Mouse (Mus musculus) left cerebral cortex, adult 2 months (tissue): ENCODE data around the gene Olfr691. TPM values are rescaled to one million over a fixed set of nuclear protein-coding genes. Genes with fewer than 3 reads are reported as not detected.
"Not testable (repeated sequence)": the region's sequence is repeated elsewhere in the genome, so short reads cannot be mapped to it uniquely, and the experiment has no call there.

Source experiments
- DNase-seq, 2 experiments: peaks; one replicate each; pipeline ENCODE4 v3.0.0; 2021 to 2022; ENCODE audit warnings: low spot score in 2 of 2, mixed read lengths in 1 of 2; ENCODE audit errors: extremely low spot score in 1 of 2
- H3K27ac ChIP-seq: fragments of 200-600 bp; 2 replicates; pipeline ENCODE4 v1.8.1; 2022
- H3K4me3 ChIP-seq: fragments of 200-600 bp; 2 replicates; pipeline ENCODE4 v1.8.1; 2022
- CTCF ChIP-seq: fragments of 200-600 bp; IDR thresholded peaks from 2 replicates; pipeline ENCODE4 v1.8.1; 2022; ENCODE audit warnings: antibody characterized with exemption, mild to moderate bottlenecking, moderate library complexity
- intact Hi-C: fragments of 180-260 bp; cut with DNase I; formaldehyde crosslinking; loops from one replicate; pipeline ENCODE4 v1.15.1; 2025
- long read RNA-seq, 2 experiments: library from polyadenylated mRNA; stranded (forward); transcript quantifications; one replicate each; pipeline ENCODE4 v2.0.0; 2021; ENCODE audit warnings: borderline mapping rate in 2 of 2
- total RNA-seq, 2 experiments: library from RNA; stranded (reverse); gene quantifications; 2 replicates each; pipeline ENCODE4 v1.2.3; 2021

The Olfr691 gene
- 1 to 10 TPM in 1 of 2 experiments, under 1 TPM in 1; 0.96 to 1.3 TPM for total RNA-seq
- long read RNA-seq, experiment 1, result 0 reads
- long read RNA-seq, experiment 2, result 0 reads

- H3K4me3 ChIP-seq, result no peak within 1 kb of the TSS
- H3K27ac ChIP-seq, result no peak within 1 kb of the TSS
- DNase-seq, result no peak
- intact Hi-C loops, result no loop called here
- no peak for TF ChIP-seq CTCF
Measured at GRCm38 (mm10) chr7:105342170-105342569, at the start of gene Olfr691. Gene Olfr691, minus strand, starts transcription at chr7:105342270.

- H3K4me3 ChIP-seq, result no peak overlapping the region
- TF ChIP-seq CTCF, result no peak
- intact Hi-C loops, result loop anchor here (10.0 kb wide), 1 partner anchor 215 kb away; no protein-coding TSS in a partner anchor
- no peak overlapping the region for H3K27ac ChIP-seq
- no peak for DNase-seq
Measured at GRCm38 (mm10) chr7:105390236-105390635, 48.2 kb upstream of the Olfr691 start.

DNA sequence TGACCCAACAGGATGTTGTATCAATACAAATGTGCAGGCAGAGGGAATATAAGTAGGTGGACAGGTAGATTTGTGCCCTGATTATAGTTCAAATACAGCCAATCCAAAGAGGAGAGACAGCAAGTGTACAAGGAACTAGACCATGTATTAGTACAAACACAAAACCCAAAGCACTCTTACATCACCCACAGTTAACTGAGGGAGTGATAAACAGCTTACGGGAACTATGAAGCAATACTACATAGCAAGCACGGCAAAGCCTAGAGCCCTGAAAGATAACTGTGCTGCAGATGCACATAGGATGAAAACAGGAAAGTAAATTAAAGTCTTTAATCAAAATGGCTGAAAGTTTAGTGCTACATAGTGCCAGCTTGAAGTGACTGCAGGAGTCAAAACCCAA lies 45.6 kb upstream of the Olfr691 start:
- no peak for TF ChIP-seq CTCF
- intact Hi-C loops, result no loop called here
- Histone ChIP-seq H3K4me3 (no peak overlapping the region), H3K27ac (no peak overlapping the region)
- no peak for DNase-seq

DNA sequence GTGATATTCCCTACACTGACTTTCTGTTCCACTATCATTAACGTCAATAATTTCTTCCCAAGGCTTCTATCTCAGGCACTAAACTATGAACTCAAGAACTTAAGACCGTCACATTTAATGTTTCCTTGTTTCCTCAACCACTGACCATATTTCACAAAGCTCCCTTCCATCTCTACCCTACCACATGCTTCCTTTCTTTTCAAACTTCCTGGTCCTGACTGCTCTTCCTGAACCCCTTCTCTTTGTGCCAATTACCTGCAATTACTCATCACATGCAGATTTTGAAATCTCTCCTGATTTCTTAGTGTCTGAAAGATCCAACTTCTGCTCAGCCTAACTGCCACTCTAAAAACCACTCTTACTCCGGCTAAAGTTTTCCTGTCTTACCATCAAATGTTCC lies 38.3 kb upstream of the Olfr691 start:
- intact Hi-C loops, result no loop called here
- DNase-seq, result no peak
- no peak overlapping the region for H3K4me3 ChIP-seq
- no peak overlapping the region for H3K27ac ChIP-seq
- TF ChIP-seq CTCF, result no peak

GRCm38 (mm10) chr7:105374866-105375265 lies 32.8 kb upstream of the Olfr691 start, which contains the start of gene Gm5901:
Gene Gm5901, plus strand, starts transcription at chr7:105375038.
- H3K27ac ChIP-seq, result no peak within 1 kb of the TSS
- DNase-seq, result no peak
- intact Hi-C loops, result no loop called here

GRCm38 (mm10) chr7:105373976-105374375 lies 31.9 kb upstream of the Olfr691 start:
- intact Hi-C loops, result no loop called here
- TF ChIP-seq CTCF, result no peak

More at GRCm38 (mm10) chr7:105374866-105375265, 32.8 kb upstream of the Olfr691 start, which contains the start of gene Gm5901:
- no peak for TF ChIP-seq CTCF
- H3K4me3 ChIP-seq, result no peak within 1 kb of the TSS

GRCm38 (mm10) chr7:105373509-105373908 lies 31.4 kb upstream of the Olfr691 start:
- intact Hi-C loops, result no loop called here
- H3K27ac ChIP-seq, result no peak overlapping the region
- DNase-seq, result no peak
- TF ChIP-seq CTCF, result no peak
- no peak overlapping the region for H3K4me3 ChIP-seq

More at GRCm38 (mm10) chr7:105373976-105374375, 31.9 kb upstream of the Olfr691 start:
- Histone ChIP-seq H3K27ac (no peak overlapping the region), H3K4me3 (no peak overlapping the region)
- no peak for DNase-seq

GRCm38 (mm10) chr7:105372912-105373311 lies 30.8 kb upstream of the Olfr691 start:
- no peak for DNase-seq

DNA sequence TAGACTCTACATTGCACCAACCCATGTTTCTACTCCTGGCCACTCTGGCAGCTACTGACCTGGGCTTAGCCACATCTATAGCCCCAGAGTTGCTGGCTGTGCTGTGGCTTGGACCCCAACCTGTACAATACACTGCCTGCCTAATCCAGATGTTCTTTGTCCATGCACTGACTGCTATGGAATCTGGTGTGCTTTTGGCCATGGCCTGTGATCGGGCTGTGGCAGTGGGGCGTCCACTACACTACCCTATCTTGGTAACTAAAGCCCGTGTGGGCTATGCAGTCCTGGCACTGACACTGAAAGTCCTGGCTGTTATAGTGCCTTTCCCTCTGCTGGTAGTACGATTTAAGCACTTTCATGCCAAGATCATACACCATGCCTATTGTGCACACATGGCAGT lies 26.5 kb upstream of the Olfr691 start:
- no peak overlapping the region for H3K27ac ChIP-seq
- H3K4me3 ChIP-seq, result no peak overlapping the region
- intact Hi-C loops, result no loop called here
- no peak for DNase-seq
- TF ChIP-seq CTCF, result no peak

More at GRCm38 (mm10) chr7:105372912-105373311, 30.8 kb upstream of the Olfr691 start:
- intact Hi-C loops, result no loop called here
- Histone ChIP-seq H3K4me3 (no peak overlapping the region), H3K27ac (no peak overlapping the region)
- TF ChIP-seq CTCF, result no peak

- no peak for TF ChIP-seq CTCF
- intact Hi-C loops, result no loop called here
- Histone ChIP-seq H3K4me3 (no peak within 1 kb of the TSS), H3K27ac (no peak within 1 kb of the TSS)
- no peak for DNase-seq
Measured at GRCm38 (mm10) chr7:105367930-105368329, 25.9 kb upstream of the Olfr691 start, which contains the start of gene Olfr692. Gene Olfr692, plus strand, starts transcription at chr7:105368230.

DNA sequence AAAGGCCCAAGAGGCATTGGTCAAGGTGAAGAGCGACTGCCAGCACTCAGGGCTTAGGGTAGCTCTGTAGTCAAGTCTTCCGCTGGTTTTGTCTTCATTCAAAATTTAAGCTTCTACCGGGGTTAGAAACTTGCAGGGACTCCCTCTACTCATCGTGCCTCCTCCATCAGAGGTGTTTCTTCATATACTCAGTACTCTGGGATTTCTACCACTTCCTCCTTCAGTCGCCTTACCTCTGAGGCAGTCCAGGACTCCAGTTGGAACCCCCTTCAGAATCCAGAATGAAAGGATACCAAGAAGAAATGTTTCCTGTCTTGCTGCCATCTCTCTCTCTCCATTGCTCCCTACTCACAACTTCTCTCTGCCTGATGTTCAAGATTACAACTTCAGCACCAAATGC lies 25.2 kb upstream of the Olfr691 start:
- Histone ChIP-seq H3K27ac (no peak overlapping the region), H3K4me3 (no peak overlapping the region)
- no peak for TF ChIP-seq CTCF
- intact Hi-C loops, result no loop called here
- no peak for DNase-seq

DNA sequence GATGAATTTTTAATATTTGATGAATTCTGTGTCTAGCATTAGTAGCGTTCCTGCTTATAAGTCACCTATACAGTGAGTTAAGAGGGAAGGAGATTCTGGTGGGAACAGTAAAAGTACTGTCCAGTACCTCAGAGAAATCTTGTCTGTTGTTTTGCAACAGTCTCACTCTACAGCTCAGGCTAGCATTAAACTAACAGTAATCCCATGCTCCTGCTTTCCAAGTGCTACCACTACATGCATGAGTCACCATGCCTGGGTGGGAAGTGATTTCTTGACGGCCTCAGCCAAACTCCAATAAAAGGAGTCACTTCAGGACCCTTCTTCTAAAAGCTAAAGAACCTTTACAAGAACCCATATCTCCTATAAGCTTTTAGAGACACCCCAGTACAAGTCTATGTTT lies 19.6 kb upstream of the Olfr691 start:
- H3K27ac ChIP-seq, result no peak overlapping the region
- no peak overlapping the region for H3K4me3 ChIP-seq
- DNase-seq, result no peak
- intact Hi-C loops, result no loop called here
- no peak for TF ChIP-seq CTCF

- intact Hi-C loops, H3K4me3 ChIP-seq, DNase-seq, H3K27ac ChIP-seq: not testable (repeated sequence)
Measured at GRCm38 (mm10) chr7:105356487-105356886, 14.4 kb upstream of the Olfr691 start.

DNA sequence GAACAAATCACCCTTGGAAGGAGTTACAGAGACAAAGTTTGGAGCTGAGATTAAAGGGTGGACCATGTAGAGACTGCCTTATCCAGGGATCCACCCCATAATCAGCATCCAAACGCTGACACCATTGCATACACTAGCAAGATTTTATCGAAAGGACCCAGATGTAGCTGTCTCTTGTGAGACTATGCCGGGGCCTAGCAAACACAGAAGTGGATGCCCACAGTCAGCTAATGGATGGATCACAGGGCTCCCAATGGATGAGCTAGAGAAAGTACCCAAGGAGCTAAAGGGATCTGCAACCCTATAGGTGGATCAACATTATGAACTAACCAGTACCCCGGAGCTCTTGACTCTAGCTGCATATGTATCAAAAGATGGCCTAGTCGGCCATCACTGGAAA lies 14.0 kb upstream of the Olfr691 start:
- DNase-seq, intact Hi-C loops, H3K27ac ChIP-seq, H3K4me3 ChIP-seq: not testable (repeated sequence)
